Mouse (Mus musculus) CH12.LX (cell line): ENCODE data around the gene Gm29094. TPM values are rescaled to one million over a fixed set of nuclear protein-coding genes. Genes with fewer than 3 reads are reported as not detected.
"Not testable (repeated sequence)": the region's sequence is repeated elsewhere in the genome, so short reads cannot be mapped to it uniquely, and the experiment has no call there.

ENCODE experiments used
- DNase-seq: peaks from one replicate; pipeline ENCODE4 v3.0.0-alpha.2; 2013; ENCODE audit errors: extremely low read depth
- H3K27ac ChIP-seq: 2 replicates; pipeline ENCODE4 v1.5.1; 2012; ENCODE audit warnings: low read depth, mild to moderate bottlenecking, control low read depth, moderate library complexity; ENCODE audit not compliant: insufficient read depth
- H3K27me3 ChIP-seq: replicated peaks from 2 replicates; pipeline ENCODE3; 2012; ENCODE audit warnings: inconsistent platforms
- H3K36me3 ChIP-seq, 2 experiments: replicated peaks in 1 of 2; 2 replicates each; pipeline versions ENCODE3 to v1.6.1; 2012; ENCODE audit warnings: inconsistent platforms in 1 of 2, low read length in 1 of 2, mild to moderate bottlenecking in 1 of 2, mixed read lengths in 1 of 2, moderate library complexity in 1 of 2; ENCODE audit not compliant: control insufficient read depth in 1 of 2, insufficient read depth in 1 of 2
- H3K4me1 ChIP-seq, 2 experiments: 2 replicates each; pipeline ENCODE4 v1.6.1; 2012; ENCODE audit warnings: inconsistent platforms in 1 of 2, moderate library complexity in 1 of 2; ENCODE audit not compliant: insufficient read depth in 2 of 2, control insufficient read depth in 1 of 2
- H3K4me2 ChIP-seq: 2 replicates; pipeline ENCODE4 v1.6.1; 2012; ENCODE audit warnings: low read depth, mild to moderate bottlenecking, control low read depth; ENCODE audit not compliant: poor library complexity, insufficient read depth, severe bottlenecking
- H3K4me3 ChIP-seq, 3 experiments: fragments of 150-350 bp in 1 of 3; sonication (generic) in 1 of 3; replicated peaks in 1 of 3; 2 replicates each; pipeline versions ENCODE3 to v1.5.1; 2011 to 2012; ENCODE audit warnings: low read depth in 2 of 3, low read length in 2 of 3, mild to moderate bottlenecking in 2 of 3, moderate library complexity in 2 of 3, control low read depth in 1 of 3, improper control_type of control experiment in 1 of 3, inconsistent platforms in 1 of 3, mixed read lengths in 1 of 3; ENCODE audit not compliant: poor library complexity in 1 of 3
- H3K79me2 ChIP-seq: replicated peaks from 2 replicates; pipeline ENCODE4 v1.6.1; 2012; ENCODE audit warnings: mild to moderate bottlenecking, moderate library complexity; ENCODE audit not compliant: control insufficient read depth, poor library complexity, insufficient read depth, severe bottlenecking; ENCODE audit errors: extremely low read depth
- H3K9ac ChIP-seq: 2 replicates; pipeline ENCODE4 v1.6.1; 2012; ENCODE audit warnings: low read depth, mild to moderate bottlenecking, control low read depth, moderate library complexity; ENCODE audit not compliant: insufficient read depth
- H3K9me3 ChIP-seq: replicated peaks from 2 replicates; pipeline ENCODE3; 2012; ENCODE audit warnings: low read length, inconsistent platforms, mixed read lengths
- POLR2A ChIP-seq: IDR thresholded peaks from 2 replicates; pipeline ENCODE4 v1.6.1; 2011; ENCODE audit warnings: low read depth, mild to moderate bottlenecking, improper control_type of control experiment, low read length
- TBP ChIP-seq: conservative IDR thresholded peaks from 2 replicates; pipeline ENCODE4 v1.6.1; 2011; ENCODE audit warnings: low read depth, low read length, improper control_type of control experiment
- dilution Hi-C: fragments of 300-500 bp; cut with MboI; formaldehyde crosslinking; loops from 2 replicates; pipeline ENCODE4 v1.14.3; 2020; ENCODE audit warnings: low sequenced_read_pairs; ENCODE audit not compliant: extremely low pct_unique_long_range_greater_than_20kb, extremely low pct_ligation_motif_present
- in situ Hi-C: fragments of 300-500 bp; cut with MboI; formaldehyde crosslinking; loops from 3 replicates; pipeline ENCODE4 v1.14.3; 2019; ENCODE audit warnings: low sequenced_read_pairs, low pct_ligation_motif_present, low pct_unique_long_range_greater_than_20kb, mixed read lengths
- polyA plus RNA-seq: library from polyadenylated mRNA; unstranded; fragments of >175 nt; gene quantifications from 2 replicates; pipeline ENCODE4 v1.2.1, GENCODE M21; 2012; ENCODE audit warnings: low read depth; ENCODE audit not compliant: insufficient read length
- total RNA-seq, 2 experiments: library from RNA; depleted of rRNA; stranded (reverse); fragments of 300-350 nt in 1 of 2; fragments of >200 nt in 1 of 2; gene quantifications; 2 replicates each; pipeline ENCODE4 v1.2.3; 2012 to 2014

The Gm29094 gene
- total and polyA plus RNA-seq, 3 experiments: 3.7 to 8.6 (median 8.5) TPM

GRCm38 (mm10) chr9:89195483-89195882, 3.7 kb upstream of the Gm29094 start:
- H3K36me3 ChIP-seq, H3K4me1 ChIP-seq, H3K9ac ChIP-seq, H3K27me3 ChIP-seq, dilution Hi-C loops, H3K4me2 ChIP-seq, H3K79me2 ChIP-seq, H3K9me3 ChIP-seq, H3K27ac ChIP-seq, in situ Hi-C loops, DNase-seq, H3K4me3 ChIP-seq: not testable (repeated sequence)

- H3K79me2 ChIP-seq, in situ Hi-C loops, H3K27me3 ChIP-seq, dilution Hi-C loops, DNase-seq, H3K9me3 ChIP-seq, H3K4me3 ChIP-seq, H3K36me3 ChIP-seq, H3K4me1 ChIP-seq: not testable (repeated sequence)
- peak overlapping the region; percentile 92 for H3K27ac ChIP-seq
- peak overlapping the region; percentile 84; the same call in 1 of the 2 replicates for H3K4me2 ChIP-seq
- H3K9ac ChIP-seq: peak overlapping the region; percentile 74
Measured at GRCm38 (mm10) chr9:89197509-89197908, 1.7 kb upstream of the Gm29094 start.

GRCm38 (mm10) chr9:89198349-89198748, 830 bp upstream of the Gm29094 start:
- dilution Hi-C loops, in situ Hi-C loops: not testable (repeated sequence)

GRCm38 (mm10) chr9:89202256-89202655, 3.1 kb downstream of the Gm29094 start:
- H3K9me3 ChIP-seq, H3K36me3 ChIP-seq, H3K27me3 ChIP-seq, DNase-seq, H3K4me1 ChIP-seq, dilution Hi-C loops, in situ Hi-C loops: not testable (repeated sequence)
- peaks cover 23% of the 10 kb centered on the region for H3K79me2 ChIP-seq
- TF ChIP-seq TBP: peak; percentile 12; the same call in 1 of the 2 replicates
- H3K27ac ChIP-seq: peak overlapping the region; percentile 83
- H3K4me2 ChIP-seq: peak overlapping the region; percentile 13; the same call in 1 of the 2 replicates
- H3K9ac ChIP-seq: peak overlapping the region; percentile 97
- H3K4me3 ChIP-seq: peak overlapping the region in 2 of 3 experiments; percentile 32 to 88

More at GRCm38 (mm10) chr9:89198349-89198748, 830 bp upstream of the Gm29094 start:
- not testable (repeated sequence) for H3K4me1 ChIP-seq, H3K79me2 ChIP-seq, H3K27me3 ChIP-seq, H3K9me3 ChIP-seq, H3K36me3 ChIP-seq, DNase-seq
- peak overlapping the region in 2 of 3 experiments; percentile 20 to 35 for H3K4me3 ChIP-seq
- H3K27ac ChIP-seq: peak overlapping the region; percentile 94
- peak overlapping the region; percentile 71; the same call in 1 of the 2 replicates for H3K4me2 ChIP-seq
- H3K9ac ChIP-seq: peak overlapping the region; percentile 71; the same call in 1 of the 2 replicates
- TF ChIP-seq POLR2A: 0 out of 2 replicates have a peak, but pooled peaks have one; percentile 2
